Mouse (Mus musculus) heart, postnatal 14 days (tissue): ENCODE measurements around the gene Poldip2. TPM values are rescaled to one million over a fixed set of nuclear protein-coding genes. Genes with fewer than 3 reads are reported as not detected.
"Not testable (repeated sequence)": the region's sequence is repeated elsewhere in the genome, so short reads cannot be mapped to it uniquely, and the experiment has no call there.

ENCODE experiments used
- DNase-seq, 2 experiments: peaks; one replicate each; pipeline ENCODE4 v3.0.0; 2021 to 2022
- intact Hi-C: fragments of 180-260 bp; cut with DNase I; formaldehyde crosslinking; loops from one replicate; pipeline ENCODE4 v1.15.1; 2025
- total RNA-seq, 2 experiments: library from RNA; stranded (reverse); gene quantifications; 2 replicates each; pipeline ENCODE4 v1.2.3; 2021

Gene Poldip2
- total RNA-seq, 2 experiments from 2014 or later: 153 to 155 TPM

DNA sequence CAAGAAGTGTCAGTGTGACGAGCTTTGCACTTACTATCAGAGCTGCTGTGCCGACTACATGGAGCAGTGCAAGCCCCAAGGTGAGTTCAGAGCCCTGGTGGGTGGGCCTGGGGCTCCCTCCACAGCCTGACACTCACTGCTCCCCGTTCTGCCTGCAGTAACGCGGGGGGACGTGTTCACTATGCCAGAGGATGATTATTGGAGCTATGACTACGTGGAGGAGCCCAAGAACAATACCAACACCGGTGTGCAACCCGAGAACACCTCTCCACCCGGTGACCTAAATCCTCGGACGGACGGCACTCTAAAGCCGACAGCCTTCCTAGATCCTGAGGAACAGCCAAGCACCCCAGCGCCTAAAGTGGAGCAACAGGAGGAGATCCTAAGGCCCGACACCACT lies 12.4 kb upstream of the Poldip2 start:
- no peak for DNase-seq
- intact Hi-C loops: no loop called here

DNA sequence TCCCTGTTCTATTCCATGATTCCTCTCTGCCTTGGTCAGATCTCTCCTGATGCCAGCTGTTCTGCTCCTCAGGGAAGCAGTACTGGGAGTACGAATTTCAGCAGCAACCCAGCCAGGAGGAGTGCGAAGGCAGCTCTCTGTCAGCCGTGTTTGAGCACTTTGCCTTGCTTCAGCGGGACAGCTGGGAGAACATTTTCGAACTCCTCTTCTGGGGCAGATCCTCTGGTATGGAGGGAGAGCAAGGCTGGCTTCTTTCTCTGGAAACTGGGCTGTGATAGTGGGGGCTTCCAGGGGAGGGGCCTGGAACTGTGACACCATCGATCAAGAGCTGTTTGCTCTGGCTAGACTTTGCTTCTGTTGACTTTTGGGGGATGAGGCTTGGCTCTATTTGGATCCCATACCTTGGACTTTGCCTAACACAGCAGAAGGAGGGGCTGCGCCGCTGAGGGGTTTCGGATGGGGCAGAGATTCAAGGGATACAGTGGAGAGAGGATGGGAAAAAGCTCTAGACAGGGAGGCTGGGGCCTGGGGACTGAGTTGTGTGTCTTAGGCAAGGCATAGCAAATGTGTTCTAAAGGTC lies 11.3 kb upstream of the Poldip2 start:
- no peak for DNase-seq
- intact Hi-C loops: no loop called here

DNA sequence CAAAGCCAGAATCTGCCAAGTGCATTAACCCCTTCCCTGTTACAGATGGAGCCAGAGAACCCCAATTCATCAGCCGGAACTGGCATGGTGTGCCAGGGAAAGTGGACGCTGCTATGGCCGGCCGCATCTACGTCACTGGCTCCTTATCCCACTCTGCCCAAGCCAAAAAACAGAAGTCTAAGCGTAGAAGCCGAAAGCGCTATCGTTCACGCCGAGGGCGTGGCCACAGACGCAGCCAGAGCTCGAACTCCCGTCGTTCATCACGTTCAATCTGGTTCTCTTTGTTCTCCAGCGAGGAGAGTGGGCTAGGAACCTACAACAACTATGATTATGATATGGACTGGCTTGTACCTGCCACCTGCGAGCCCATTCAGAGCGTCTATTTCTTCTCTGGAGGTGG lies 10.5 kb upstream of the Poldip2 start:
- intact Hi-C loops: no loop called here
- DNase-seq: no peak

DNA sequence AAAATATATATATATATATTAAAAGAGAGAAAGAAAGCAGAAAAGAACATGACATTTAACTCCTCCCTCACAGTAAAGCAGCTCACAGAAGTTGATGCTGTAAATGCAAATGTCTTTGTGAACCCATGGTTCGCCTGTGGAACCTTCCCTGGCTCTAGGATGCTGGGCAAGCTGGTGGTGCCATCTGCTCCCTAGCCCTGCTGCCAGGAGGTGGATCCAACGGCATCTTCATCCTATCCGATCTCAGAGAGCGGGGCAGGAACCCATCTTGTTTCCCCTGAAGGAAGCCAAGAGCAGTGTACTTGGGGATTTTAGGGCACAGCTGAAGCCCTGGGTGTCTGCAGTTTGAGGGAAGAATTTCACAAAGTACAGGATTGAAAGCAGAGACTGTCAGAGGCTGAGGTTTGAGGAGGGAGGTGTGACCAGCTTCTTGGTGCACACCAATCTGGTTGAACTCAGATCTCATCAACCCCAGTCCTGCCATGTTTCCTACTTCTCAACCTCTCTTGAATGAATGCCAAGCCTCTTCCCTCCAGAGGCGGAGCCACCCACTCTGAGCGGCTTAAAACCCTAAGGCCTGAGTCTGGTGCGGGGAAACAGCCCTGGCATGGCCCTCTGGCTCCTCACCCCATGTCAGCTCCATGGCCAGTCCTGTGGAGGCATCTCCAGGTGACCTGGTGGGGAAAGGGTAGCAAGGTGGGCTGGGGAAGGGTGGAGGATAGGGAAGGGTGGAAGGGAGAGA lies 8.9 kb upstream of the Poldip2 start, which contains the start of gene Sebox:
Gene Sebox, plus strand, starts transcription at position 539 of the 742 bp plus-strand sequence.
- intact Hi-C loops: no loop called here
- no peak for DNase-seq

DNA sequence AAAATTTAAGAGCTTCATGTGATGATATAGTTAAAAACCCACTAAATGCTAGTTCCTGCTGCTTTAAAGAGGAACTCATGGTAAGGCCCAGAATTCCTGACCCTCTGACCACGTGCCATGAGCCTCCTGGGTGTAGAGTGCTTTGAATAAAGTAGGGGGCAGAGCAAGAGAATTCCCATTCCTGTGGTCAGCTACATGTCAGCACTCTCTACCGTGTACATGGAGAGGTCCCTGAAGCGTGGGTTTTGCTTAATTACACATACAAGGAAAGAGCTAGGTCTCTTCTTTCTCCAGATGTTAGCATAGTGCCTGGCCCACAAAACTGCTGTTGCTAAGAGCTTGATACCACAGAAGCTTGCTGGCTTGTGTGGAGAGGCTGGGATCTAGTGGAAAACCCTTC lies 6.6 kb upstream of the Poldip2 start:
- intact Hi-C loops: no loop called here
- no peak for DNase-seq

DNA sequence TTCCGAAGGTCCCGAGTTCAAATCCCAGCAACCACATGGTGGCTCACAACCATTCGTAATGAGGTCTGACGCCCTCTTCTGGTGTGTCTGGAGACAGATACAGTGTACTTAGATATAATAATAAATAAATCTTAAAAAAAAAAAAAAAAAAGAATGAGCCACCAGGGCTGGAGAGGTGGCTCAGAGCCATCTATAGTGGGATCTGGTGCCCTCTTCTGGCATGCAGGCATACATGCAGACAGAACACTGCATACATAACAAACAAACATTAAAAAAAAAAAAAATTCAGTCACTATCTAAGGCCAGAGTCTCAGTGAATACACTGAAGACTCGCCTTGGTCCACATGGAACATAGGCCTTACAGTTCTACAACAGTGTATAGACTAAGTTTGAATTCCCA lies 2.8 kb upstream of the Poldip2 start:
- no peak for DNase-seq
- intact Hi-C loops: no loop called here

DNA sequence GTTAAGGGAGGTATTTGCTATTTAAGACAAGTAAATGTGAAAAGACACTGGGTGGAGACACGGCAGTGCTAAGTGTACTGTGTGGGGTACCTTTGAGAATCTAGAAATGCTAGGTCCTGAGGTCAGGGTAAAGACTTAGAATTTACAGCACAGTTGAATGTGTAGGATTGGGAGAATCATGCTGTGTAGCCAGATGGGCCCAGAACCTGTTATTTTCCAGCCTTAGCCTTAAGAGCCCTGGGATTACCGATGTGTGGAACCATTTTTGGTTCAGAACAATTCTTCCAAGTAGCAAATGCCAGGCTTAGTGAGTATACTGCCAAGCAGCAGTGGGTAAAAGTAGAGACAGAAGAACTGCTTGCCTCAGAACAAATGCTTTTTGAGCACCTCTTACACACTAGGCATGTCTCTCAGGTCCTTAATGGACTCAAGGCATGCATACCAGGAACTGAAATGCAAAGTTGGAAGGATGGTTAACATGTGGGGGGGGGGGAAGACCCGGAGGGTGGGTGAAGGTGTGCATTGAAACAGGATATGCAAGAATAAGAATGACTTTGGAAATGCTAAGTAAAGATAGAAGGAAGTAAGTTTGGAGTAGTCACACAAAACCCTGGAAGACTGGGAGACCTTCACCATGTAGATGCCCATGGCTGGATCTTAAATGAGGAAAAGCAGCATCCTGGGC lies 1.3 kb downstream of the Poldip2 start:
- intact Hi-C loops: no loop called here
- no peak for DNase-seq

DNA sequence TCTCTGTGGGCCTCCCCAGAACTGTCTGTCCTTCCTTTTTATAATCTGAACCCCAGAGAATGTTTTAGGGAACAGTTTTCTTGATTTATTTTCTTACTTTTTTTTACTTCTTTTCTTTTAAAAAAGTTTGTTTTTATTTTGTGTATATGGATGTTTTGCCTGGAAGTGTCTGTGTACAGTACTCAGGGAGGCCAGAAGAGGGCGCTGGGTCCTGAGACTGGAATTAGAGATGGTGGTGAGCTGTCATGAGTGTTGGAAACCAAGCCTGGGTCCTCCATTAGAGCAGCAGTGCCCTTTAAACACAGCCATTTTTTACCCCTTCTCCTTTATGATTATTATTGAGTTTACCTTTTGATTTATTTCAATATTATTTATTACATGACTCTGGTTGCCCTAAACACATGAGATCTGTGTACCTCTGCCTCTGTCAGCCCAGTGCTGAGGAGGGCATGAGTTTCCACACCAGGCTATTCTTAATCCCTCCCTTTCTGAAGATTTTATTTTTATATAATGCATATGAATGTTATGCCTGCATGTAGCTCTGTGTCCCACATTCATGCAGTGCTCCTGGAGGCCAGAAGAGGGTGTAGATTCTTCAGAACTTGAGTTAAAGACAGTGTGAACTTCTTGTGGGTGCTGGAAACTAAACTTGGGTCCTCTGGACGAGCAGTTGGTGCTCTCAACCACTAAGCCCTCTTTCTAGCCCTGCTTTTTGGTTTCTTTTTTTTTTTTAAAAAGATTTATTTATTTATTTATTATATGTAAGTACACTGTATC lies 3.7 kb downstream of the Poldip2 start:
- intact Hi-C loops: no loop called here

DNA sequence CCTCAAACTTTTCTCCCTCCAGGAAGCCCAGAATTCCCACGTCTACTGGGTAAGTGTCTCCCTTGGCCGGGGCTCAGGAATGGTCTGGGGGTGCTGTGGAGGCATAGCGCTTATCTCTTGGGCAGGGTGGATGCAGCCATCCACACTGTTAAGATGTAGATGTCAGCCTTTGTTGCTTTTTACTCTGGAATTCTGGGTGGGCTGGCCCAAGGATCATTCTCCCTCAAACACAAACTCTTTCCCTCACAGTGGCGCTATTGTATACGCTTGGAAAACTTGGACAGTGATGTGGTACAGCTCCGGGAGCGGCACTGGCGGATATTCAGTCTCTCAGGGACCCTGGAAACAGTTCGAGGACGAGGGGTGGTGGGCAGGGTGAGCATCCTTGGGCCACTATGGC lies 6.9 kb downstream of the Poldip2 start:
- intact Hi-C loops: no loop called here
- DNase-seq: no peak

More for the DNA sequence above, 3.7 kb downstream of the Poldip2 start:
- no peak for DNase-seq

DNA sequence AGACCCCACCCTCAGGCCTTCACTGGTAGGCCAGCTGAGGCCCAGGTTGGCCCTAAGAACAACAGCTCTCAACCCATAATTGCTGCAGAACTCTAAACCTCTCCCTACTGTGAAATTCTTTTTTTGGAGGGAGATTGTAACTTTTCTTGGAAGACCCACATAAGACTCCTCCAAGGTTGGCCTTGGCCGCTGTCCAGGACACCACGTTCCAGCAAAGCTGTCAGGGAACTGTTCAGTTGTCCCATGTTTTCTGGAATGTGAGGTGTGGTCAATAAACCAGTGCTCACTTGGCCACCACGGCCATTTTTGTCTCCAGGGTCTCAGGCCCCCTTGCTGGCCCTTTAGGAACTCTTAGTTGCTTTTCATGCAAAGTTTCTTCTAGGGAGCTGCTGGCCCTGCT lies 9.9 kb downstream of the Poldip2 start:
- peak in 1 of 2 experiments; percentile 36 for DNase-seq
- intact Hi-C loops: no loop called here

DNA sequence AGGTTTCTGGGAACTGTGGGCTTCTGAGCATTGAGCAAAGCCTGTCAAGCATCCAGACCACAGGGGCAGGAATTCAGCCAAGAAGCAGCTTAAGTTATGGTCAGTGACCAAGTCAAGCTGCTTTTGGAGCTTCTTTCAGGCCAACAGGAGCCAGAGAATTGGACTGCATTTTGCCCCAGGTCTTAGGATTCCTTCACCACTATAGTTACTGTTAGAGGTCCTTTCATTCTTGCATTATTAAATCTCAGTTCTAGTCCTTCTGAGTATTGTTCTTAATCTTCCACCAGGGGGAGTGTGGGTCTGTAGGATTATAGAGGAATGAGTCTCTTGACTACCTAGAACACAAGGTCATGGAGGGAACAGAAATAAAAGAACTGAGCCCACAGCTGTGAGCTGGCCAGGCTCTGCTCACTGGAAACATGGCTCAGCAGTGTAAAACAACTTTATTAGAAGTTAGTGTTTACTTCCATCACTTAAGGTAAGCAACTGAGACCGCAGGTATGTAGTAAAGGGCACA lies 10.5 kb downstream of the Poldip2 start:
- DNase-seq: no peak
- intact Hi-C loops: no loop called here

DNA sequence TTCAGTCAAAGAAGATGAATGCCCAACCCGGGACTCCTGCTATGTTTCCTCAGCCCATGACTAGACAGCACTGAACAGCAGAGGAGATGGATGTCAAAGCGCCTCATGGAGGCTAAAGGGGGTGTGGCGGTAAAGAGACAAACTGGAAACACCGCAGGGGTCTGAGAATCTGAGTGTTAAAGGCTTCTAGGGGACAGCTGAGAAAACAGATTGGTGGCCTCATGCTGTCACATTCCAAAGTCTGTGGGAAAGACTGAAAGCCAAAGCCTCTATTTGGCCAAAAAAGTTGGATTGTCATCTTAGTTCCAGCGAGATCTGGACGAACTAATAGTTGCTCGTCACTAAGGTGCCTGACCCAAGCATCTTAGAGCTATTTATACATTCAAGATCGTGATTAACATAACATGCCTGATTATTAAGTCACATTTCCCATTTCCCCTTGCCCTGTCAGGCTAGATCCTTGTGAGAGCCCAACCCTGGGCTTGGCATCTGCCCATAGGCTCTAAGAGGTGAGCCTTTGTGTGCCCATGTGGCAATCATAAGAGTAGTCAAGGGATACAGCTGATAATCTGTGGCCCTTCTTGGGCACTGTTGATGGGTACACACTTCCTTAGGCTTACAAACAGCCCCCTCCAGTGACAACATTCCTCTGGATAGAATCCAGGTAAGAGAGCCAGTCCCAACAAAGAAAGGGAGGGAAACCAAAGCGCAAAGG lies 11.4 kb downstream of the Poldip2 start:
- intact Hi-C loops: no loop called here
- no peak for DNase-seq

DNA sequence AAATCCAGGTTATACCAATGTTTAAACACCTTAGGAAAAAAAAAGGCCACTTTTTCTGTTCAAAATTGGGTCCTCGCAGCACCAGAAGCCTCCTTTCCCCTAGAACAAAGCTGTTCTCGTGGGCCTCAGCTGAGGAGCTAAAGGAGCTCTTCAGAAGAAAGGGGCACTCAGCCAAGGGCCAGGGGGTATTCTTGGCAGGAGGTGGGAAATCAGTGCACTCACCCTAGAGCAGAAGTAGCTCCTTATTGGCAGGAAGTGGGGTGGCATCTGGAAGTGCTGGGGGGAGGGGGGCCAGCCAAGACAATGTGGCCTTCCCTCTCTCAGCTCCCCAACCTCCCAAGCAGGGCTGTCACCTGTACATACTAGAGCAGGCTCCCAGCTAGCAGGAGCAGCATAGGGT lies 12.8 kb downstream of the Poldip2 start:
- intact Hi-C loops: no loop called here
- no peak for DNase-seq

DNA sequence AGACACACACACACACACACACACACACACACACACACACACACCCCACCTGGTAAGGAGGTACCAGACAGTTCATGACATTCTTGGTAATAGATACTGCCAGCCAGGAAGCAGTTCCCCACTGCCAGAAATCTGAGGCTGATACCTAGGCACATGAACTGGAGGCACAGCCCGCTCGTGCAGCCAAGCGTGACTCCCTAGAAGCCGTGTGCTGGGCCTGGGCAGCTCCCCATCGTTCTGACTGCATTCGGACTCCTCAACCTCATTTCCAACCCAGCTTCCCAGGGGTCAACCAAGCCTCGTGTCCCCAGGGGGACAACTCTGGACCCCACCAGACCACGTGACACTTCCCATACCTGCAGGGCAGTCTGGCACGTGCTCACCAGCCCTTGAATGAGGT lies 16.7 kb downstream of the Poldip2 start:
- intact Hi-C loops: no loop called here
- DNase-seq: no peak

DNA sequence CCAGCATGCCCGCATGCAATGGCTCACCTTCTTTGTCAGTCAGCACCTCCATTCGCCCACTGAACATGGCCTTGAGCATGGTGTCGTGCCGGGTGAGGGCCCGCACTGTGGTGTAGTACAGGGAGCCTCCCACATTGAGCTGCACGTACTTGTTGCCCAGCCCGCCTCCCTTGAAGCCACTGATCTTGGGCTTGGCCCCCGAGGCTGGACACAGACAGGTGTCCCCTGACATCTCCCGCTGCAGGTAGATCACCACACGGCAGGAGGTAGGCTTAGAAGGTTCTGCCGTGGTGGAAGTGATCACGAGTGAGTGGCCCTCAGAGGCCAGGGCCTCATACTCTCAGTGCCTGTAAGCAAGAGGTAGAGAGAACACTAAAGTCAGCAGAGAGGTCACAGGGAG lies 18.0 kb downstream of the Poldip2 start:
- DNase-seq: no peak
- intact Hi-C loops: no loop called here

DNA sequence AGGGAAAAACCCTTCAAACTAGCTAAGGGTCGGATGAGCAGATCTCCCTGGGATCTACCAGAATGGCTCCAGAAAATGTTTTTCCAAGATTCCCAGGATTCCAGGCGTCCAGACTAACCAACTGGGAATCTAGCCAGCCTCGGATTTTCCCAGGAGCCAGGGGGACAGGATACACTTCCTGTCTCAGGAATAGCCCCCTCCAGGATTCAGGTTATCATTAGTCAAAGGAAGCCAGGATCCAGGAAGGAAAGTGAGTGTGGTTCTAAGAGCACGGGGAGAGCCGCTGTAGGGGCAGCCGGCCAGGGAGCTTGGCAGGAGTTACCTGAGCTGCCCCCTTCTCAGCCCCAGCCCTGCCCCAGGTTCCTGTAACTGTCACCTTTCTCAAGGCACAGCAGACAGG lies 19.1 kb downstream of the Poldip2 start:
- peak; percentile 64 to 73 for DNase-seq
- intact Hi-C loops: no loop called here

DNA sequence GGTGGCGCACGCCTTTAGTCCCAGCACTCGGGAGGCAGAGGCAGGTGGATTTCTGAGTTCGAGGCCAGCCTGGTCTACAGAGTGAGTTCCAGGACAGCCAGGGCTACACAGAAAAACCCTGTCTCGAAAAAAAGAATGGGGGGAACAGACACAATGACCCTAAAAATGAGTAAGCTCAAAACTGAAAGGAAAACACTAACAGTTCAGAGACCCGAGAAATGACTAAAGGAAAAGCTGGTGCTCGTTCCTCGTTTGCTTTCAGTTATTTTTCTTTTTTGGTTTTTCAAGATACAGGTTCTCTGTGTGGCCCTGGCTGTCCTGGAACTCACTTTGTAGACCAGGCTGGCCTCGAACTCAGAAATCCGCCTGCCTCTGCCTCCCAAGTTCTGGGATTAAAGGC lies 19.5 kb downstream of the Poldip2 start:
- intact Hi-C loops, DNase-seq: not testable (repeated sequence)

DNA sequence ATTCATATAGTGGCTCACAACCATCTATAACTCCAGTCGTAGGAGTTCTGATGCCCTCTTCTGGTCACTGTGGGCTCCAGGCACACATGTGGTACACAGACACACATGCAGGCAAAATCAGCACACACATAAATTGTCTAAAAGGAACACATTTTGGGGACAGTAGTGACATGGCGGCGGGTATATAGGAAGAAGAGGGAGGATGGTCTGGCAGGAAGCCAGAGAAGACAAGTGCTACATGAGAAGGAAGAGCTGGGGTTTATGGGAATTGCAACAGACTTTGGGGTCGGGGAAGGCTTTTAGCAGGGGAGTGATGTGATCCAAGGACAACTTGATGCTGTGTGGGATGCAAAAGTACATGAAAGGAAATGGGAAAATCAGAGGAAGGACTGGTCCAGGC lies 22.5 kb downstream of the Poldip2 start:
- intact Hi-C loops: no loop called here
- no peak for DNase-seq

DNA sequence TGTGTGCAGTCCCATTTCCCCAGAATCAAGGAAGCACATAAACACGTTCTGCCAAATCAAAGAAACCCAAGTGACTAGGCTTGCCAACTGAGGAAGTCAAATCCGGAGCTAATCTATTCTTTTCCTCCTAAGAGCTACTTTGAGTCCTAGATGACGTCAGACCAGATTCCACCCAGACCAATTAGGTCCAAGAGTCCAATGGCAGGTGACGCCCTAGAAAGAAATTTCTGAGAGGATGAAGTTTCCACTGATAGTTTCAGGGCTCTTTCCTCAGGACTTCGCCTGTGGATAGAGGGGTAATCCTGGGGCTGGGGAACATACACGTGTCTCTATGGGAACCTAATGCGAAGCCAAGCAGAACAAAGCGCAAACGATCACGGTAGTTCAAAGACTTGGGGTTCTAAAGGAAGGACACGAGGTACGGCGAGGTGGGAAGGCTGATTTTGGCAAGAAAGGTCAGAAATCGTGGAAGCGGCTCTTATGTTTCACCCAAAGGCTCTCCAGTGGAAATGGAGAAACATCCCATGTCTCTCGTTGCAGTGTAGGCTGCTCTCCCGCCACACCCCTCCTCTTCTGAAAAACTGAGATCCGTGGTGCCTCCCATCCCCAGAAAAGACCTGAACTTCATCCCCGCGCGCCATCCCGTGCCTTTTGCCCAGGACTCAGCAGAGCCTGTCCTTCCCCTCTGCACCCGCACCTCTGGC lies 23.5 kb downstream of the Poldip2 start:
- DNase-seq: peak; percentile 31 to 33
- intact Hi-C loops: no loop called here
